20 mouse cellular contexts compared by ENCODE assay signal in genomic region chr16:54646252-54646651, GRCm38 (mm10).
"Had no signal": no experiment of that assay in that cellular context is flagged by ENCODE, and none has a peak within 500 bp of the region (broad histone marks: within the 10 kb centered on the region; RNA-seq: fewer than 3 reads in every experiment).

No protein-coding gene starts in this region.

- H3K4me2 ChIP-seq: intestine, embryonic 15.5 days; limb, embryonic 12.5 days; liver, embryonic 13.5 days; lung, embryonic 15.5 days; midbrain, embryonic 12.5 days; neural tube, embryonic 13.5 days had no signal

- H3K36me3 ChIP-seq: intestine, embryonic 15.5 days; limb, embryonic 12.5 days; liver, embryonic 13.5 days; lung, embryonic 15.5 days; midbrain, embryonic 12.5 days; neural tube, embryonic 13.5 days had no signal

- H3K4me1 ChIP-seq: intestine, embryonic 15.5 days; limb, embryonic 12.5 days; liver, embryonic 13.5 days; lung, embryonic 15.5 days; megakaryocyte, embryonic 14.5 days; midbrain, embryonic 12.5 days; neural tube, embryonic 13.5 days had no signal

- H3K4me3 ChIP-seq: intestine, embryonic 15.5 days; limb, embryonic 12.5 days; liver, embryonic 13.5 days; lung, embryonic 15.5 days; megakaryocyte, embryonic 14.5 days; midbrain, embryonic 12.5 days; neural tube, embryonic 13.5 days had no signal

- H3K27ac ChIP-seq: intestine, embryonic 15.5 days; limb, embryonic 12.5 days; liver, embryonic 13.5 days; lung, embryonic 15.5 days; macrophage; midbrain, embryonic 12.5 days; neural tube, embryonic 13.5 days; stomach, postnatal 0 days had no signal

- H3K27me3 ChIP-seq: intestine, embryonic 15.5 days; limb, embryonic 12.5 days; liver, embryonic 13.5 days; lung, embryonic 15.5 days; megakaryocyte, embryonic 14.5 days; midbrain, embryonic 12.5 days; neural tube, embryonic 13.5 days had no signal

- H3K9ac ChIP-seq: intestine, embryonic 15.5 days; limb, embryonic 12.5 days; liver, embryonic 13.5 days; liver, postnatal 0 days; lung, embryonic 15.5 days; midbrain, embryonic 12.5 days; neural tube, embryonic 13.5 days had no signal

- DNase-seq: kidney, adult 18-20 months; kidney, postnatal 10 days; kidney, postnatal 4 days; liver; liver, embryonic 13.5 days; liver, postnatal 0 days; lung, postnatal 14 days; retina, postnatal 1 day; right cerebral cortex, postnatal 25 days; thymus, adult 18-20 months; thymus, postnatal 25 days had no signal

- H3K9me3 ChIP-seq: intestine, embryonic 15.5 days; limb, embryonic 12.5 days; liver, embryonic 13.5 days; lung, embryonic 15.5 days; megakaryocyte, embryonic 14.5 days; midbrain, embryonic 12.5 days; neural tube, embryonic 13.5 days had no signal

- ATAC-seq: intestine, embryonic 15.5 days; liver, postnatal 0 days; midbrain, embryonic 16.5 days had no signal
